Mouse (Mus musculus): ENCODE data around the gene Dhx40. TPM values are rescaled to one million over a fixed set of nuclear protein-coding genes. Genes with fewer than 3 reads are reported as not detected.

The Dhx40 gene
- polyA plus RNA-seq, 1 experiment from 2014 or later, result 20.5 TPM

GRCm38 (mm10) chr11:86838792-86839191, 31.2 kb upstream of the Dhx40 start:
- WGBS, result 70% methylated on average over 1 of the region's 1 CpGs
- Histone ChIP-seq H3K9ac (no peak overlapping the region), H3K27me3 (no peaks in the 10 kb centered on the region), H3K4me1 (no peaks in the 10 kb centered on the region), H3K9me3 (replicated peaks) (no peaks in the 10 kb centered on the region), H3K4me3 (replicated peaks) (no peak overlapping the region), H3K36me3 (no peaks in the 10 kb centered on the region), H3K4me2 (replicated peaks) (no peak overlapping the region), H3K27ac (replicated peaks) (no peak overlapping the region)
- no peak for ATAC-seq (ENCODE audit: insufficient number of reproducible peaks, low FRiP score, low TSS enrichment, low read depth)

- no peak overlapping the region for H3K27ac ChIP-seq (replicated peaks)
- no peaks in the 10 kb centered on the region for H3K27me3 ChIP-seq
- H3K4me3 ChIP-seq (replicated peaks), result no peak overlapping the region
- no peak overlapping the region for H3K9ac ChIP-seq
- no peaks in the 10 kb centered on the region for H3K4me1 ChIP-seq
- no peaks in the 10 kb centered on the region for H3K36me3 ChIP-seq
- H3K9me3 ChIP-seq (replicated peaks), result no peaks in the 10 kb centered on the region
- H3K4me2 ChIP-seq (replicated peaks), result no peak overlapping the region
- WGBS, result 32% methylated on average over 2 of the region's 2 CpGs
- ATAC-seq (ENCODE audit: insufficient number of reproducible peaks, low FRiP score, low TSS enrichment, low read depth), result no peak
These were observed 28.8 kb upstream of the Dhx40 start for GRCm38 (mm10) chr11:86836366-86836765.

GRCm38 (mm10) chr11:86834628-86835338, 27.2 kb upstream of the Dhx40 start:
- H3K4me1 ChIP-seq, result no peaks in the 10 kb centered on the region
- no peak overlapping the region for H3K4me2 ChIP-seq (replicated peaks)
- H3K9me3 ChIP-seq (replicated peaks), result no peaks in the 10 kb centered on the region
- no peak overlapping the region for H3K9ac ChIP-seq
- H3K27me3 ChIP-seq, result no peaks in the 10 kb centered on the region
- H3K36me3 ChIP-seq, result no peaks in the 10 kb centered on the region
- no peak for ATAC-seq (ENCODE audit: insufficient number of reproducible peaks, low FRiP score, low TSS enrichment, low read depth)
- H3K27ac ChIP-seq (replicated peaks), result no peak overlapping the region
- no peak overlapping the region for H3K4me3 ChIP-seq (replicated peaks)
- 59% methylated on average over 8 of the region's 8 CpGs for WGBS

GRCm38 (mm10) chr11:86834050-86834449, 26.5 kb upstream of the Dhx40 start:
- Histone ChIP-seq H3K4me2 (replicated peaks) (no peak overlapping the region), H3K4me1 (no peaks in the 10 kb centered on the region), H3K9ac (no peak overlapping the region), H3K27me3 (no peaks in the 10 kb centered on the region), H3K4me3 (replicated peaks) (no peak overlapping the region), H3K9me3 (replicated peaks) (no peaks in the 10 kb centered on the region), H3K27ac (replicated peaks) (no peak overlapping the region), H3K36me3 (no peaks in the 10 kb centered on the region)
- WGBS, result 71% methylated on average over 7 of the region's 7 CpGs
- no peak for ATAC-seq (ENCODE audit: insufficient number of reproducible peaks, low FRiP score, low TSS enrichment, low read depth)

- H3K9ac ChIP-seq, result no peak overlapping the region
- 71% methylated on average over 3 of the region's 3 CpGs for WGBS
These were observed 25.6 kb upstream of the Dhx40 start for GRCm38 (mm10) chr11:86833153-86833552.

GRCm38 (mm10) chr11:86828396-86828795, 20.9 kb upstream of the Dhx40 start:
- Histone ChIP-seq H3K27ac (replicated peaks) (no peak overlapping the region), H3K4me3 (replicated peaks) (no peak overlapping the region), H3K4me1 (no peaks in the 10 kb centered on the region), H3K9ac (no peak overlapping the region), H3K27me3 (no peaks in the 10 kb centered on the region), H3K36me3 (no peaks in the 10 kb centered on the region), H3K4me2 (replicated peaks) (no peak overlapping the region), H3K9me3 (replicated peaks) (no peaks in the 10 kb centered on the region)
- WGBS, result 48% methylated on average over 6 of the region's 6 CpGs
- no peak for ATAC-seq (ENCODE audit: insufficient number of reproducible peaks, low FRiP score, low TSS enrichment, low read depth)

More at GRCm38 (mm10) chr11:86833153-86833552, 25.6 kb upstream of the Dhx40 start:
- no peaks in the 10 kb centered on the region for H3K36me3 ChIP-seq
- no peaks in the 10 kb centered on the region for H3K9me3 ChIP-seq (replicated peaks)
- no peaks in the 10 kb centered on the region for H3K4me1 ChIP-seq
- H3K4me3 ChIP-seq (replicated peaks), result no peak overlapping the region
- no peak overlapping the region for H3K4me2 ChIP-seq (replicated peaks)
- H3K27ac ChIP-seq (replicated peaks), result no peak overlapping the region
- no peak for ATAC-seq (ENCODE audit: insufficient number of reproducible peaks, low FRiP score, low TSS enrichment, low read depth)
- no peaks in the 10 kb centered on the region for H3K27me3 ChIP-seq

- H3K27me3 ChIP-seq, result no peaks in the 10 kb centered on the region
- no peaks in the 10 kb centered on the region for H3K36me3 ChIP-seq
- WGBS, result 84% methylated on average over 2 of the region's 2 CpGs
- ATAC-seq (ENCODE audit: insufficient number of reproducible peaks, low FRiP score, low TSS enrichment, low read depth), result no peak
- H3K4me1 ChIP-seq, result no peaks in the 10 kb centered on the region
- H3K9ac ChIP-seq, result no peak overlapping the region
- no peaks in the 10 kb centered on the region for H3K9me3 ChIP-seq (replicated peaks)
- no peak overlapping the region for H3K4me3 ChIP-seq (replicated peaks)
- H3K4me2 ChIP-seq (replicated peaks), result no peak overlapping the region
- no peak overlapping the region for H3K27ac ChIP-seq (replicated peaks)
These were observed 20.1 kb upstream of the Dhx40 start for GRCm38 (mm10) chr11:86827476-86828245.

- Histone ChIP-seq H3K4me3 (replicated peaks) (no peak overlapping the region), H3K9me3 (replicated peaks) (no peaks in the 10 kb centered on the region), H3K36me3 (no peaks in the 10 kb centered on the region), H3K27me3 (no peaks in the 10 kb centered on the region), H3K4me1 (no peaks in the 10 kb centered on the region), H3K27ac (replicated peaks) (no peak overlapping the region), H3K9ac (no peak overlapping the region), H3K4me2 (replicated peaks) (no peak overlapping the region)
- WGBS, result 90% methylated on average over 7 of the region's 7 CpGs
- ATAC-seq (ENCODE audit: insufficient number of reproducible peaks, low FRiP score, low TSS enrichment, low read depth), result no peak
These were observed 16.9 kb upstream of the Dhx40 start for GRCm38 (mm10) chr11:86824433-86824832.

- H3K4me1 ChIP-seq, result no peaks in the 10 kb centered on the region
- no peaks in the 10 kb centered on the region for H3K9me3 ChIP-seq (replicated peaks)
- H3K4me2 ChIP-seq (replicated peaks), result no peak overlapping the region
- 81% methylated on average over 7 of the region's 7 CpGs for WGBS
- H3K36me3 ChIP-seq, result no peaks in the 10 kb centered on the region
- H3K27me3 ChIP-seq, result no peaks in the 10 kb centered on the region
- H3K4me3 ChIP-seq (replicated peaks), result no peak overlapping the region
- no peak overlapping the region for H3K27ac ChIP-seq (replicated peaks)
- no peak overlapping the region for H3K9ac ChIP-seq
- no peak for ATAC-seq (ENCODE audit: insufficient number of reproducible peaks, low FRiP score, low TSS enrichment, low read depth)
These were observed 15.0 kb upstream of the Dhx40 start for GRCm38 (mm10) chr11:86822531-86822930.

- H3K4me1 ChIP-seq, result no peaks in the 10 kb centered on the region
- 49% methylated on average over 8 of the region's 8 CpGs for WGBS
- H3K27me3 ChIP-seq, result no peaks in the 10 kb centered on the region
- no peak overlapping the region for H3K4me3 ChIP-seq (replicated peaks)
- H3K27ac ChIP-seq (replicated peaks), result no peak overlapping the region
- H3K9me3 ChIP-seq (replicated peaks), result no peaks in the 10 kb centered on the region
- no peak for ATAC-seq (ENCODE audit: insufficient number of reproducible peaks, low FRiP score, low TSS enrichment, low read depth)
- H3K36me3 ChIP-seq, result no peaks in the 10 kb centered on the region
- H3K4me2 ChIP-seq (replicated peaks), result no peak overlapping the region
- H3K9ac ChIP-seq, result no peak overlapping the region
These were observed 12.0 kb upstream of the Dhx40 start for GRCm38 (mm10) chr11:86819536-86819935.

- no peaks in the 10 kb centered on the region for H3K4me1 ChIP-seq
- H3K27ac ChIP-seq (replicated peaks), result no peak overlapping the region
- no peak for ATAC-seq (ENCODE audit: insufficient number of reproducible peaks, low FRiP score, low TSS enrichment, low read depth)
- no peaks in the 10 kb centered on the region for H3K27me3 ChIP-seq
- no peak overlapping the region for H3K4me3 ChIP-seq (replicated peaks)
- no peaks in the 10 kb centered on the region for H3K9me3 ChIP-seq (replicated peaks)
- WGBS, result 81% methylated on average over 2 of the region's 2 CpGs
- no peak overlapping the region for H3K9ac ChIP-seq
- no peak overlapping the region for H3K4me2 ChIP-seq (replicated peaks)
- H3K36me3 ChIP-seq, result no peaks in the 10 kb centered on the region
These were observed 11.4 kb upstream of the Dhx40 start for GRCm38 (mm10) chr11:86818928-86819327.
